Mouse (Mus musculus) limb, embryonic 11.5 days (tissue): Measurements from ENCODE around the gene Pcgf6. TPM values are rescaled to one million over a fixed set of nuclear protein-coding genes. Genes with fewer than 3 reads are reported as not detected.
A peak's percentile ranks its signal among the peaks of the same experiment; 100 is the strongest.

Experiments used
- ATAC-seq: fragments of 200-750 bp; cut with Nextera tagmentation; 2 replicates; pipeline ENCODE4 v1.8.0; 2017; ENCODE audit warnings: low read depth; ENCODE audit not compliant: insufficient number of reproducible peaks, low FRiP score, low TSS enrichment
- DNase-seq: peaks from one replicate; pipeline ENCODE4 v3.0.0-alpha.2; 2015; ENCODE audit warnings: low spot score
- H3K27ac ChIP-seq: fragments of 300-500 bp; sonication (generic); replicated peaks from 2 replicates; pipeline ENCODE4 v1.5.1; 2014; ENCODE audit warnings: low read depth, mild to moderate bottlenecking, low read length
- H3K27me3 ChIP-seq: fragments of 300-500 bp; sonication (generic); 2 replicates; pipeline ENCODE4 v1.6.1; 2014; ENCODE audit warnings: mild to moderate bottlenecking, low read length, mixed read lengths; ENCODE audit not compliant: control insufficient read depth, insufficient read depth
- H3K36me3 ChIP-seq: fragments of 300-500 bp; sonication (generic); 2 replicates; pipeline ENCODE4 v1.6.1; 2014; ENCODE audit warnings: mild to moderate bottlenecking, low read length, moderate library complexity, mixed read lengths; ENCODE audit not compliant: control insufficient read depth, insufficient read depth
- H3K4me1 ChIP-seq: fragments of 300-500 bp; sonication (generic); 2 replicates; pipeline ENCODE4 v1.6.1; 2014; ENCODE audit warnings: low read length, mixed read lengths; ENCODE audit not compliant: control insufficient read depth, insufficient read depth
- H3K4me2 ChIP-seq: fragments of 300-500 bp; sonication (generic); 2 replicates; pipeline ENCODE4 v1.6.1; 2014; ENCODE audit warnings: low read depth, mild to moderate bottlenecking, moderate library complexity; ENCODE audit not compliant: severe bottlenecking
- H3K4me3 ChIP-seq: fragments of 300-500 bp; sonication (generic); 2 replicates; pipeline ENCODE4 v1.5.1; 2014; ENCODE audit warnings: low read depth, low read length
- H3K9ac ChIP-seq: fragments of 300-500 bp; sonication (generic); 2 replicates; pipeline ENCODE4 v1.6.1; 2014; ENCODE audit warnings: mild to moderate bottlenecking, low read length
- H3K9me3 ChIP-seq: fragments of 300-500 bp; sonication (generic); 2 replicates; pipeline ENCODE4 v1.6.1; 2016; ENCODE audit warnings: low read length; ENCODE audit not compliant: control insufficient read depth
- WGBS: fragments of 180-500 bp; shearing (Covaris S2); extraction: QIAGEN DNeasy Blood & Tissue Kit; methylation state at CpG from one replicate; pipeline ENCODE4 v1.1.7; 2014; 5-methylcytosine and 5-hydroxymethylcytosine counted together
- polyA plus RNA-seq: library from polyadenylated mRNA; unstranded; fragments of >200 nt; fragmentation: Nextera tagmentation; extraction: Ambion mirVana; gene quantifications from 2 replicates; pipeline ENCODE4 v1.2.1, GENCODE M21; 2014

Gene Pcgf6
- 36.5 and 38.9 TPM in 2 replicates for polyA plus RNA-seq

DNA sequence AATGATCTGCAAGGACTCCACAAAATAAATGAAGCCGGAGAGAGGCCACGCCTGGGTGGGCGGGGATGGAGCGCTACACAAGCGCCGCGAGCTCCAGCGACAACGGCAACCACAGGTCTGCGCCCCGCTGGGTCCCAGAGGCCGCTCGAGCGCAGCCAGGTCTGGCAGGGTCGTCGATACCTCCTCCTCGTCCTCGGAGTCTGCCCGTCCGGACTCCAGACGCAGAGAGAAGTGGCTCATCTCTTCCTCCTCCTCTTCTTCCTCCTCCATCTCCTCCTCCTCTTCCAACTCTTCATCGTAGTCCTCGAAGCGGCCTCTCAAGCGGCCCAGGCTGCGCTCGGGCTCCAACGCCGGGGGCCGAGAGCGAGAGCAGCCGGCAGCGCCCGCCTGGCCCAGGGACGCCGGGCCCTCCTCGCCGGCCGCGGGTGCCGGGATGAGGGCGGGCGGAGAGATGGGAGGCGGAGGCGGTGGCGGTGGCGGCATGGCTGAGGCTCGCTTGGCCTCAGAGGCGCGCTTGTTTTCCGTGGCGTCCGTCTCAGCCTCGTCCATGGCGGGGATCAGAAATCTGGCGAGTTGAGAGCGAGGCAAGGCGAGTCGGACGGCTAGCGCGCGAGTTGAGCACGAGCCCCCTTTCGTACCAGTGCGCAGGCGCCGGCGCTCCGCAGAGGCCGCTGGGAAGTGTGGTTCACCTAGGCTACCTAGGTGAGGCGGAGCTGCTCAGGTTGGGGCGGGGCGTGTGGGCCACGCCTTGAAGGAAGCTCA, at the start of gene Pcgf6:
Gene Pcgf6, minus strand, starts transcription at position 636 of the 762 bp plus-strand sequence.
- H3K36me3 ChIP-seq = no peaks in the 10 kb centered on the region; the same call in 1 of the 2 replicates
- H3K9me3 ChIP-seq = no peaks in the 10 kb centered on the region
- peaks cover 10% of the 10 kb centered on the region; the same call in 1 of the 2 replicates for H3K4me1 ChIP-seq
- peak within 1 kb of the TSS; percentile 89 for H3K27ac ChIP-seq
- peak within 1 kb of the TSS; percentile 84 for H3K9ac ChIP-seq
- under 1% methylated on average over 71 of the region's 75 CpGs for WGBS
- H3K27me3 ChIP-seq = no peaks in the 10 kb centered on the region
- H3K4me2 ChIP-seq = peak within 1 kb of the TSS; percentile 77
- DNase-seq = peak; percentile 89
- H3K4me3 ChIP-seq = peak within 1 kb of the TSS; percentile 75
- ATAC-seq = peak; percentile 87

DNA sequence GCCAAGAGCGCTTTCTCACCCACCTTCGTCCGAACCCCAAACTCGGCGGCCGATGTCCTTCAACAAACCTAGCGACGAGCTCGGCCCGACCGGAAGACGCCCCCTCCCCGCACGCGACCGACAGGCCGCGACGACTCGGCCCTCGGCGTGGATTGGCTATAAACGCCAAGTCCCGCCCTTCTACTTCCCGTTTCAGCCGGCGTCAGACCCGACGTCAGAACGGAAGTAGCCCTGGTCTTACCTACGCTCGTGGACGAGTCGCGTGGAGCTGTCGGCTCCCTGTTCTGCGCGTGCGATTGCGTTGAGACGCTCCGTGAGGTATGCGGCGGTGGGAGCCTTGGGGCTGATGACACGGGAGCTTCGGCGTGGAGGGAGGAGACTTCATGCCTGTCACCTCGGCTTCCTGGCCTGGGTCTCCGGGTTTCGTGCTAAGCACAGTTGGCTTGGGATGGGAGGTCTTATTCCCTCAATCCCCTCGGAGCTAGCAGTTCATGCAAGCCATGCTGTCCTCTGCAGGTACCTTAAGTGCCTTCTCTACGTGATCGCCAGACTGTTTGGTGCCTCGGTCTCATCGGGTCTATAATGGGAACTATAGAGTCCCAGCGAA, 39.9 kb upstream of the Pcgf6 start, which contains the start of the genes Usmg5 and Pdcd11:
Gene Usmg5, minus strand, starts transcription at position 98 of the 607 bp plus-strand sequence.
Gene Pdcd11, plus strand, starts transcription at position 219 of the 607 bp plus-strand sequence.
- Histone ChIP-seq H3K27me3 (no peaks in the 10 kb centered on the region), H3K27ac (0 out of 2 replicates have a peak within 1 kb of the TSS, but pooled peaks have one; percentile 9), H3K4me1 (peaks cover 4% of the 10 kb centered on the region; the same call in 1 of the 2 replicates), H3K4me2 (peak within 1 kb of the TSS; percentile 81), H3K9ac (peak within 1 kb of the TSS; percentile 96), H3K9me3 (no peaks in the 10 kb centered on the region), H3K36me3 (peaks cover 6% of the 10 kb centered on the region; the same call in 1 of the 2 replicates), H3K4me3 (peak within 1 kb of the TSS; percentile 90)
- DNase-seq (peak; percentile 96), ATAC-seq (peak; percentile 99)
- WGBS = under 1% methylated on average over 56 of the region's 56 CpGs

DNA sequence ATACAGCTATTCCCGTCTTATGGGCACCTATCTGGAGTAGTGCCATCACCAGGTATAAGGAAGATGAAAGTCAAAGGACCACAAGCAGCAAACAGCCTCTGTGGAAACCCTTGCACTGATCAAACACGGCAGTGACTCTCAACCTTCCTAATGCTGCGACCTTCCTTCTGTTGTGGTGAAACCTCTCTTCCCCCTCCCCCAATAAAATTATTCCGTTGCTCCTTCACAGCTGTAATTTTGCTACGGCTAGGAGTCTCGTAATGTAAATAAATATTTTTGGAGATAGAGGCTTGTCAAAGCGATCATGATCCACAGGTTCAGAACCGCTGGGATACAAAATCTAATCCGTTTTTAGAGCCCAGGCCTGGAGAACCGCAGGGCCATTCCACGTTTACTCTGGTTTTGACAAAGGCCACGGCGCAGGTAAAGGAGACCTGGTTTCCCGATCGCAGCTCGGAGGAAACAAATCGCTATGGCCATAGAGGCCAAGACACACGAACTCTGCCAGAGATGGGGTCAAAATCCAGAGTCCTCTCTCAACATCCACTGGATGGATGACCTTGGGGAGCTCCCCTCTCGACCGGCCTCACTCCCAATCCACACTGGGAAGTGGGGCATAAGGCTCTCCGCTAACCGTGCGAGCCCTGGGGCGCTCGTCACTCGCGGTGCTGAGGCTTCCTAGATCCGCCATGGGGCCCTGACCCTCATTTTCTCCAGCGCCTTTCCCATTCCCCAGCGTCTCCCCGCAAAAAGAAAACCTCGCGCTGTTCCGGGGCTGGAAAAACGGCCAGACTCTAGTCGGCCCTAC, 39.2 kb upstream of the Pcgf6 start:
- 2% methylated on average over 36 of the region's 36 CpGs for WGBS
- ATAC-seq = peak; percentile 56; the same call in 1 of the 2 replicates
- H3K4me1 ChIP-seq = peaks cover 4% of the 10 kb centered on the region; the same call in 1 of the 2 replicates
- H3K4me3 ChIP-seq = peak overlapping the region; percentile 90
- H3K9ac ChIP-seq = peak overlapping the region; percentile 96
- peak overlapping the region; percentile 81 for H3K4me2 ChIP-seq
- DNase-seq = no peak
- 0 out of 2 replicates have a peak overlapping the region, but pooled peaks have one; percentile 9 for H3K27ac ChIP-seq
- peaks cover 7% of the 10 kb centered on the region; the same call in 1 of the 2 replicates for H3K36me3 ChIP-seq
- H3K27me3 ChIP-seq = no peaks in the 10 kb centered on the region
- H3K9me3 ChIP-seq = no peaks in the 10 kb centered on the region

GRCm38 (mm10) chr19:47088226-47088625, 37.5 kb upstream of the Pcgf6 start:
- no peak overlapping the region for H3K4me2 ChIP-seq
- H3K36me3 ChIP-seq = peaks cover 6% of the 10 kb centered on the region; the same call in 1 of the 2 replicates
- H3K27ac ChIP-seq = no peak overlapping the region
- ATAC-seq (no peak), DNase-seq (no peak)
- no peaks in the 10 kb centered on the region for H3K27me3 ChIP-seq
- H3K4me3 ChIP-seq = no peak overlapping the region
- H3K4me1 ChIP-seq = peaks cover 4% of the 10 kb centered on the region; the same call in 1 of the 2 replicates
- H3K9ac ChIP-seq = no peak overlapping the region
- WGBS = 90% methylated on average over 3 of the region's 3 CpGs
- no peaks in the 10 kb centered on the region for H3K9me3 ChIP-seq

- Histone ChIP-seq H3K9me3 (no peaks in the 10 kb centered on the region), H3K4me1 (peaks cover 6% of the 10 kb centered on the region; the same call in 1 of the 2 replicates), H3K36me3 (peaks cover 2% of the 10 kb centered on the region; the same call in 1 of the 2 replicates), H3K4me2 (peak overlapping the region; percentile 58), H3K4me3 (peak overlapping the region; percentile 98), H3K27ac (peak overlapping the region; percentile 68), H3K27me3 (no peaks in the 10 kb centered on the region), H3K9ac (peak overlapping the region; percentile 92)
- peak; percentile 77 for ATAC-seq
- peak; percentile 83 for DNase-seq
- under 1% methylated on average over 72 of the region's 72 CpGs for WGBS
Measured at GRCm38 (mm10) chr19:47067924-47068611, 17.4 kb upstream of the Pcgf6 start.

DNA sequence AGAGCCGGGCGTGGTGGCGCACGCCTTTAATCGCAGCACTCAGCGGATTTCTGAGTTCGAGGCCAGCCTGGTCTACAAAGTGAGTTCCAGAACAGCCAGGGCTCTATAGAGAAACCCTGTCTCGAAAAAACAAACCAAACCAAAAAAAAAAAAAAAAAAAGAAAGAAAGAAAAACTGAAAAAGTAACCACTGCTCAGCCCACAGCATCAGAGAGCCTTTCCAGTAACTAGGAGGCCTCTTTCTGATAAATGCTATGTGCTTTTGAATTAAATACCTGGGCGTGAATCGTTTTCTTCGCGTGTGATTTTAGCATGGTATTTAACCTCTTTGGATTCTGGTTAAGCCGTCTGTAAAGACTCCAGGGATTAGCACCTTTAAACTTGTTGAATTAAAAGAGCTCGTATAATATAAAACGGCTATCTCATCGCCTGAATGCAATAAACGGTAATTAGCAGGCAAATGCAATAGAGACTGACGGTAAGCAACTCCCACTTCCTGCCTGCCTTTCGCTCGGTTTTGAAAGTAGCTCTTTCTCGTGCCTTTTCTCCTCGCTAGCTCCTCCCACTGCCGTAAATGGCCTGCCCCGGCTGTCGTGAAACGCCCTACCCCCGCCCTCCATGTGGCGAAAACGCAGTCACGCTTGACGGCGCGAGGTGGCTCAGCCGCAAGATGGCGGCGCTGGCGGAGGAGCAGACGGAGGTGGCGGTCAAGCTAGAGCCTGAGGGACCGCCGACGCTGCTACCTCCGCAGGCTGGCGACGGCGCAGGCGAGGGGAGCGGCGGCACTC, 16.6 kb upstream of the Pcgf6 start, which contains the start of gene Taf5:
Gene Taf5, plus strand, starts transcription at position 651 of the 787 bp plus-strand sequence.
- 11% methylated on average over 46 of the region's 49 CpGs for WGBS
- Histone ChIP-seq H3K9me3 (no peaks in the 10 kb centered on the region), H3K4me3 (peak within 1 kb of the TSS; percentile 98), H3K9ac (peak within 1 kb of the TSS; percentile 92), H3K4me1 (peaks cover 6% of the 10 kb centered on the region; the same call in 1 of the 2 replicates), H3K27me3 (no peaks in the 10 kb centered on the region), H3K27ac (peak within 1 kb of the TSS; percentile 68), H3K36me3 (no peaks in the 10 kb centered on the region; the same call in 1 of the 2 replicates), H3K4me2 (peak within 1 kb of the TSS; percentile 58)
- ATAC-seq (peak; percentile 70), DNase-seq (peak; percentile 97)

GRCm38 (mm10) chr19:47065860-47066259, 15.2 kb upstream of the Pcgf6 start:
- Histone ChIP-seq H3K36me3 (no peaks in the 10 kb centered on the region), H3K4me1 (peaks cover 6% of the 10 kb centered on the region; the same call in 1 of the 2 replicates), H3K9ac (no peak overlapping the region), H3K27me3 (no peaks in the 10 kb centered on the region), H3K4me2 (no peak overlapping the region), H3K27ac (no peak overlapping the region), H3K9me3 (no peaks in the 10 kb centered on the region), H3K4me3 (no peak overlapping the region)
- 92% methylated on average over 3 of the region's 3 CpGs for WGBS
- ATAC-seq (no peak), DNase-seq (no peak)
